Mouse (Mus musculus) forebrain, embryonic 14.5 days (tissue): Measurements from ENCODE around the gene Ssh3. TPM values are rescaled to one million over a fixed set of nuclear protein-coding genes. Genes with fewer than 3 reads are reported as not detected.

Experiments used
- ATAC-seq: fragments of 200-750 bp; cut with Nextera tagmentation; 2 replicates; pipeline ENCODE4 v1.8.0; 2017; ENCODE audit warnings: mild to moderate bottlenecking, moderate library complexity
- DNase-seq: peaks from one replicate; pipeline ENCODE4 v3.0.0-alpha.2; 2015; ENCODE audit warnings: low spot score
- H3K27ac ChIP-seq: fragments of 300-500 bp; sonication (generic); 2 replicates; pipeline ENCODE4 v1.5.1; 2014; ENCODE audit warnings: low read depth, mild to moderate bottlenecking, control low read depth, low read length, moderate library complexity
- H3K27me3 ChIP-seq: fragments of 300-500 bp; sonication (generic); replicated peaks from 2 replicates; pipeline ENCODE4 v1.6.1; 2014; ENCODE audit warnings: low read length, control low read depth, mixed read lengths; ENCODE audit not compliant: control insufficient read depth, insufficient read depth
- H3K36me3 ChIP-seq: fragments of 300-500 bp; sonication (generic); 2 replicates; pipeline ENCODE4 v1.6.1; 2014; ENCODE audit warnings: low read length, control low read depth; ENCODE audit not compliant: control insufficient read depth, insufficient read depth
- H3K4me1 ChIP-seq: fragments of 300-500 bp; sonication (generic); 2 replicates; pipeline ENCODE4 v1.6.1; 2014; ENCODE audit warnings: antibody characterized with exemption, low read length, control low read depth; ENCODE audit not compliant: control insufficient read depth, insufficient read depth
- H3K4me2 ChIP-seq: fragments of 300-500 bp; sonication (generic); 2 replicates; pipeline ENCODE4 v1.6.1; 2014; ENCODE audit warnings: mild to moderate bottlenecking, control low read depth, low read length
- H3K4me3 ChIP-seq: fragments of 300-500 bp; sonication (generic); 2 replicates; pipeline ENCODE4 v1.5.1; 2014; ENCODE audit warnings: low read depth, low read length, control low read depth
- H3K9ac ChIP-seq: fragments of 300-500 bp; sonication (generic); 2 replicates; pipeline ENCODE4 v1.6.1; 2014; ENCODE audit warnings: mild to moderate bottlenecking, low read length, control low read depth, moderate library complexity
- H3K9me3 ChIP-seq: fragments of 300-500 bp; sonication (generic); replicated peaks from 2 replicates; pipeline ENCODE4 v1.6.1; 2016; ENCODE audit warnings: low read length, control low read depth, mixed read lengths; ENCODE audit not compliant: control insufficient read depth
- WGBS: fragments of 180-500 bp; shearing (Covaris S2); extraction: QIAGEN DNeasy Blood & Tissue Kit; methylation state at CpG from one replicate; pipeline ENCODE4 v1.1.7; 2014; 5-methylcytosine and 5-hydroxymethylcytosine counted together
- polyA plus RNA-seq: library from polyadenylated mRNA; unstranded; fragments of >200 nt; fragmentation: Nextera tagmentation; extraction: Ambion mirVana; gene quantifications from 2 replicates; pipeline ENCODE4 v1.2.1, GENCODE M21; 2014

Gene Ssh3
- polyA plus RNA-seq: 4.0 and 4.3 TPM in 2 replicates

- Histone ChIP-seq H3K9ac (peak within 1 kb of the TSS; percentile 33; the same call in 1 of the 2 replicates), H3K27me3 (peaks cover 13% of the 10 kb centered on the region; the same call in 1 of the 2 replicates), H3K4me2 (peak within 1 kb of the TSS; percentile 47), H3K27ac (no peak within 1 kb of the TSS), H3K36me3 (peaks cover 4% of the 10 kb centered on the region; the same call in 1 of the 2 replicates), H3K9me3 (no peaks in the 10 kb centered on the region), H3K4me3 (peak within 1 kb of the TSS; percentile 18), H3K4me1 (peaks cover 4% of the 10 kb centered on the region; the same call in 1 of the 2 replicates)
- peak; percentile 50 for ATAC-seq
- 7% methylated on average over 46 of the region's 46 CpGs for WGBS
- peak; percentile 22 for DNase-seq
Measured at GRCm38 (mm10) chr19:4268566-4269361, at the start of gene Ssh3. Ssh3 (minus strand) TSS chr19:4269180.

- H3K9ac ChIP-seq: no peak overlapping the region
- no peak overlapping the region for H3K4me3 ChIP-seq
- H3K27me3 ChIP-seq: no peaks in the 10 kb centered on the region
- H3K27ac ChIP-seq: no peak overlapping the region
- no peaks in the 10 kb centered on the region for H3K9me3 ChIP-seq
- DNase-seq: no peak
- peaks cover 73% of the 10 kb centered on the region for H3K36me3 ChIP-seq
- ATAC-seq: no peak
- WGBS: 88% methylated on average over 3 of the region's 3 CpGs
- H3K4me2 ChIP-seq: no peak overlapping the region
- no peaks in the 10 kb centered on the region for H3K4me1 ChIP-seq
Measured at GRCm38 (mm10) chr19:4317181-4317580, 48.2 kb upstream of the Ssh3 start.

- H3K4me1 ChIP-seq: no peaks in the 10 kb centered on the region
- 86% methylated on average over 6 of the region's 6 CpGs for WGBS
- no peak overlapping the region for H3K4me3 ChIP-seq
- no peak overlapping the region for H3K27ac ChIP-seq
- H3K36me3 ChIP-seq: peaks cover 56% of the 10 kb centered on the region
- ATAC-seq (no peak), DNase-seq (no peak)
- H3K9me3 ChIP-seq: no peaks in the 10 kb centered on the region
- no peak overlapping the region for H3K4me2 ChIP-seq
- H3K9ac ChIP-seq: no peak overlapping the region
- no peaks in the 10 kb centered on the region for H3K27me3 ChIP-seq
Measured at GRCm38 (mm10) chr19:4315223-4315944, 46.4 kb upstream of the Ssh3 start.

- ATAC-seq (no peak), DNase-seq (peak; percentile 85)
- Histone ChIP-seq H3K4me3 (no peak overlapping the region), H3K27ac (no peak overlapping the region), H3K4me1 (peaks cover 6% of the 10 kb centered on the region), H3K27me3 (no peaks in the 10 kb centered on the region), H3K9me3 (no peaks in the 10 kb centered on the region), H3K36me3 (peaks cover 9% of the 10 kb centered on the region), H3K9ac (no peak overlapping the region), H3K4me2 (no peak overlapping the region)
Measured at GRCm38 (mm10) chr19:4309776-4310185, 40.8 kb upstream of the Ssh3 start.

DNA sequence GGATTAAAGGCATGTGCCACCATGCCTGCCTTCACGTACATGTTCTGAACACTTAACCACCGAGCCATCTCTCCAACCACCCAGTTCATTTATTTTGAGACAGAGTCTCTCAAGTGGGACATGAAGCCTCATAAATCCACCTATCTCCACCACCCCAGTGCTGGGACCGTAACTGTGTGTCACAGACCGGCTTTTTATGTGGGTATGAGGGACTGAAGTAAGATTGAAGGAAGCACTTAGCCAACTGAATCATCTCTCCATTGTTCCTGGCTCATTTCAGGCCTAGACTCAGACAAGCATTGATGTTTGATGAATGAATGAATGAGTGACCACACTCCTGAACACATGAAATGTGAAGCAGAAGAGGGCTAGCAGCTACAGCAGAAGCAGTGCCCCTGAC, 40.3 kb upstream of the Ssh3 start:
- Histone ChIP-seq H3K36me3 (peaks cover 9% of the 10 kb centered on the region), H3K4me3 (no peak overlapping the region), H3K4me2 (no peak overlapping the region), H3K27me3 (no peaks in the 10 kb centered on the region), H3K4me1 (peaks cover 11% of the 10 kb centered on the region), H3K27ac (no peak overlapping the region), H3K9ac (no peak overlapping the region), H3K9me3 (no peaks in the 10 kb centered on the region)
- WGBS: 92% methylated on average over 4 of the region's 4 CpGs
- ATAC-seq (no peak), DNase-seq (no peak)

DNA sequence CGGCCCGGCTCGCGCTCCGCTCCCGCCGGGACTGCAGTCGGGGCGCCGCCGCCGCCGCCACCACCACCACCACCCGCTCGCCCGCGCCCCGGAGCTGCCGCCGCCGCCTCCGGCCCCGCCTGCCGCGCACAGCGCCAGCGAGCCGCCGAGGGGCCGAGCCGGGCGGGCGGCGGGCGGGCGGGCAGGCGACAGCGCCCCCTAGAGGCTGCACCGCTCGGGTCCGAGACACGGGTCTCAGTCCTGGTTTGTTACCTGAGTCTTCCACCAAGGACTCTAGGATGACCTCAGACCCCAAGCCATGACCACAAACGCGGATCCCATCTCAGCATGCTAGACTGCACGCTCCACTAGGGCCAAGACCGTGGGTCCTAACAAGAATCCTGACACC, 37.2 kb upstream of the Ssh3 start, which contains the start of gene Grk2:
Gene Grk2, minus strand, starts transcription at position 33 of the 388 bp plus-strand sequence.
- WGBS: under 1% methylated on average over 30 of the region's 46 CpGs
- DNase-seq: peak; percentile 78
- Histone ChIP-seq H3K4me3 (peak within 1 kb of the TSS; percentile 96), H3K36me3 (no peaks in the 10 kb centered on the region), H3K9me3 (no peaks in the 10 kb centered on the region), H3K4me2 (peak within 1 kb of the TSS; percentile 90), H3K4me1 (peaks cover 37% of the 10 kb centered on the region), H3K9ac (peak within 1 kb of the TSS; percentile 97), H3K27ac (peak within 1 kb of the TSS; percentile 88), H3K27me3 (no peaks in the 10 kb centered on the region)
- peak; percentile 82 for ATAC-seq

- H3K4me2 ChIP-seq: peak overlapping the region; percentile 90
- no peaks in the 10 kb centered on the region for H3K9me3 ChIP-seq
- H3K4me3 ChIP-seq: peak overlapping the region; percentile 96
- peak overlapping the region; percentile 97 for H3K9ac ChIP-seq
- H3K27ac ChIP-seq: peak overlapping the region; percentile 88
- H3K36me3 ChIP-seq: no peaks in the 10 kb centered on the region
- DNase-seq: peak; percentile 56
- no peaks in the 10 kb centered on the region for H3K27me3 ChIP-seq
- WGBS: under 1% methylated on average over 43 of the region's 68 CpGs
- peak; percentile 60 for ATAC-seq
- peaks cover 40% of the 10 kb centered on the region for H3K4me1 ChIP-seq
Measured at GRCm38 (mm10) chr19:4305491-4306189, 36.7 kb upstream of the Ssh3 start.

GRCm38 (mm10) chr19:4304871-4305321, 35.9 kb upstream of the Ssh3 start:
- H3K4me1 ChIP-seq: peaks cover 40% of the 10 kb centered on the region
- ATAC-seq: peak; percentile 5; the same call in 1 of the 2 replicates
- no peak overlapping the region for H3K27ac ChIP-seq
- H3K27me3 ChIP-seq: no peaks in the 10 kb centered on the region
- no peak for DNase-seq
- H3K4me2 ChIP-seq: peak overlapping the region; percentile 90
- H3K9me3 ChIP-seq: no peaks in the 10 kb centered on the region
- peak overlapping the region; percentile 97 for H3K9ac ChIP-seq
- WGBS: 48% methylated on average over 4 of the region's 4 CpGs
- peak overlapping the region; percentile 96 for H3K4me3 ChIP-seq
- H3K36me3 ChIP-seq: no peaks in the 10 kb centered on the region
